Mouse (Mus musculus) left cerebral cortex, adult 2 months (tissue): ENCODE measurements around the gene Ndufaf3. TPM values are rescaled to one million over a fixed set of nuclear protein-coding genes. Genes with fewer than 3 reads are reported as not detected.

Experiments used
- DNase-seq, 2 experiments: peaks; one replicate each; pipeline ENCODE4 v3.0.0; 2021 to 2022; ENCODE audit warnings: low spot score in 2 of 2, mixed read lengths in 1 of 2; ENCODE audit errors: extremely low spot score in 1 of 2
- H3K27ac ChIP-seq: fragments of 200-600 bp; 2 replicates; pipeline ENCODE4 v1.8.1; 2022
- H3K4me3 ChIP-seq: fragments of 200-600 bp; 2 replicates; pipeline ENCODE4 v1.8.1; 2022
- CTCF ChIP-seq: fragments of 200-600 bp; IDR thresholded peaks from 2 replicates; pipeline ENCODE4 v1.8.1; 2022; ENCODE audit warnings: antibody characterized with exemption, mild to moderate bottlenecking, moderate library complexity
- intact Hi-C: fragments of 180-260 bp; cut with DNase I; formaldehyde crosslinking; loops from one replicate; pipeline ENCODE4 v1.15.1; 2025
- total RNA-seq, 2 experiments: library from RNA; stranded (reverse); gene quantifications; 2 replicates each; pipeline ENCODE4 v1.2.3; 2021

Ndufaf3 gene
- total RNA-seq, 2 experiments from 2014 or later: 59.6 to 64.8 TPM

GRCm38 (mm10) chr9:108570207-108570896, 3.1 kb upstream of the Ndufaf3 start:
- intact Hi-C loops: no loop called here
- peak; percentile 70 for TF ChIP-seq CTCF
- peak overlapping the region; percentile 72 for H3K4me3 ChIP-seq
- peak; percentile 63 to 71 for DNase-seq
- H3K27ac ChIP-seq: peak overlapping the region; percentile 81

GRCm38 (mm10) chr9:108569381-108570206, 2.4 kb upstream of the Ndufaf3 start, which contains the start of gene Dalrd3:
Gene Dalrd3, plus strand, starts transcription at chr9:108569886.
- Histone ChIP-seq H3K4me3 (peak within 1 kb of the TSS; percentile 72), H3K27ac (peak within 1 kb of the TSS; percentile 81)
- intact Hi-C loops: loop anchor here (5.0 kb wide), 1 partner anchor 78 kb away; the partner anchor contains the start of gene Arih2
- TF ChIP-seq CTCF: no peak
- DNase-seq: peak; percentile 79 to 89

- Histone ChIP-seq H3K27ac (no peak overlapping the region), H3K4me3 (no peak overlapping the region)
- peak in 1 of 2 experiments; percentile 14 for DNase-seq
- no peak for TF ChIP-seq CTCF
- intact Hi-C loops: loop anchor here (5.0 kb wide), 1 partner anchor 79 kb away; the partner anchor contains the start of gene Arih2
Observed at GRCm38 (mm10) chr9:108568511-108568921, 1.3 kb upstream of the Ndufaf3 start.

- TF ChIP-seq CTCF: no peak
- peak overlapping the region; percentile 98 for H3K27ac ChIP-seq
- peak overlapping the region; percentile 80 for H3K4me3 ChIP-seq
- intact Hi-C loops: loop anchor here (5.0 kb wide), 1 partner anchor 79 kb away; the partner anchor contains the start of gene Arih2
- DNase-seq: peak in 1 of 2 experiments; percentile 24
Observed at GRCm38 (mm10) chr9:108567931-108568419, 741 bp upstream of the Ndufaf3 start.

- intact Hi-C loops: loop anchor here (5.0 kb wide), 1 partner anchor 81 kb away; the partner anchor contains the start of gene Arih2
- Histone ChIP-seq H3K4me3 (peak overlapping the region; percentile 80), H3K27ac (peak overlapping the region; percentile 98)
- no peak for TF ChIP-seq CTCF
- peak in 1 of 2 experiments; percentile 13 for DNase-seq
Observed at GRCm38 (mm10) chr9:108565881-108566814, 1.1 kb downstream of the Ndufaf3 start.

- H3K27ac ChIP-seq: no peak overlapping the region
- DNase-seq: no peak
- no peak for TF ChIP-seq CTCF
- intact Hi-C loops: no loop called here
- no peak overlapping the region for H3K4me3 ChIP-seq
Observed at GRCm38 (mm10) chr9:108564131-108564530, 3.1 kb downstream of the Ndufaf3 start.

GRCm38 (mm10) chr9:108563671-108564070, 3.6 kb downstream of the Ndufaf3 start:
- DNase-seq: no peak
- Histone ChIP-seq H3K4me3 (no peak overlapping the region), H3K27ac (no peak overlapping the region)
- no peak for TF ChIP-seq CTCF
- intact Hi-C loops: no loop called here

GRCm38 (mm10) chr9:108560227-108560841, 6.9 kb downstream of the Ndufaf3 start, which contains the start of gene Impdh2:
Gene Impdh2, plus strand, starts transcription at chr9:108560286.
- intact Hi-C loops: no loop called here
- peak; percentile 91 to 93 for DNase-seq
- peak within 1 kb of the TSS; percentile 75 for H3K27ac ChIP-seq
- TF ChIP-seq CTCF: no peak
- peak within 1 kb of the TSS; percentile 81 for H3K4me3 ChIP-seq

- intact Hi-C loops: no loop called here
Observed at GRCm38 (mm10) chr9:108559169-108559568, 8.1 kb downstream of the Ndufaf3 start.

GRCm38 (mm10) chr9:108546875-108547274, 20.4 kb downstream of the Ndufaf3 start:
- Histone ChIP-seq H3K27ac (no peak overlapping the region), H3K4me3 (no peak overlapping the region)
- intact Hi-C loops: loop anchor here (10.0 kb wide), 1 partner anchor 182 kb away; no protein-coding TSS in a partner anchor
- TF ChIP-seq CTCF: no peak
- no peak for DNase-seq

More at GRCm38 (mm10) chr9:108559169-108559568, 8.1 kb downstream of the Ndufaf3 start:
- no peak for TF ChIP-seq CTCF
- Histone ChIP-seq H3K27ac (no peak overlapping the region), H3K4me3 (no peak overlapping the region)
- DNase-seq: no peak
